8 mouse cellular contexts compared by ENCODE assay signal in the genomic region with DNA sequence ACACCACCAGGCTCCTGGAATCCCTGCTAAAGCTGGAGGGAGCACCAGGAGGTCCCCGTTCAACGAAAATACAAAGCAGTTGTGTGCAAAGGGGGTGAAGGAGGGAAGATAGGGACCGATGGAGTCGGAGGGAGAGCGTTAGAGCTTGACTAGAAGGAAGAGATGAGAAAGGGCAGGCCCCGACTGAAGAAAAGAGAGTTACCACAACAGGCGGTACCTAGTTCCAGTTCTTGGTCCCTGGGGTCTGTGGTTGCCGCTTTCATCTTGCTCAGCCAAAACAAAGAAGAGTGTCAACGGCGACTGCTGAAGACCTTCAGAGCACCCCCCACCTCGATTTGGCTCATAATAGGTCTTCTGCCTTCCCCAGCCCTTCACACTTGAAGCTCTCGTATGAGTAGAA. TPM values are rescaled to one million over a fixed set of nuclear protein-coding genes. Genes with fewer than 3 reads are reported as not detected.
DNase-seq lines count a peak whose midpoint lies in the region; ATAC-seq and TF ChIP-seq lines count a peak whose summit lies in the region.

No protein-coding gene starts in this region.

- H3K36me3 ChIP-seq in hindbrain, postnatal 0 days (ENCODE audit: insufficient read depth, low read length) = no peaks in the 10 kb centered on the region
- no peaks in the 10 kb centered on the region for H3K36me3 ChIP-seq in midbrain, embryonic 16.5 days (ENCODE audit: control insufficient read depth, insufficient read depth, low read length)

- peak overlapping the region; percentile 95 for H3K4me3 ChIP-seq in hindbrain, postnatal 0 days (ENCODE audit: low read length)
- H3K4me3 ChIP-seq in midbrain, embryonic 16.5 days (ENCODE audit: low read depth, low read length) = peak overlapping the region; percentile 81

- H3K27ac ChIP-seq in hindbrain, postnatal 0 days = peak overlapping the region; percentile 96
- H3K27ac ChIP-seq in midbrain, embryonic 16.5 days (ENCODE audit: low read length) = peak overlapping the region; percentile 97

- peak overlapping the region; percentile 84 for H3K9ac ChIP-seq in hindbrain, postnatal 0 days (replicated peaks; ENCODE audit: low read length)
- H3K9ac ChIP-seq in midbrain, embryonic 16.5 days (ENCODE audit: low read depth, low read length) = peak overlapping the region; percentile 80

- DNase-seq in left cerebral cortex, postnatal 4 days = peak; percentile 34
- DNase-seq in left cerebral cortex, postnatal 14 days (ENCODE audit: low spot score in 2 of 2) = no peak
- DNase-seq in hindbrain, postnatal 0 days (ENCODE audit: low spot score) = peak; percentile 63
- DNase-seq in urinary bladder, adult 2 months (ENCODE audit: low spot score) = no peak
- DNase-seq in ovary, postnatal 36 days (ENCODE audit: low spot score) = no peak

- intact Hi-C loops in left cerebral cortex, postnatal 4 days (cut with DNase I) = loop anchor here (10.0 kb wide), 3 partner anchors 125 to 215 kb away; partner anchors contain the start of genes Cog5, Dus4l and Gpr22
- intact Hi-C loops in left cerebral cortex, postnatal 14 days (cut with DNase I) = loop anchor here (10.0 kb wide), 2 partner anchors 125 to 135 kb away; partner anchors contain the start of gene Bcap29

- no peak for TF ChIP-seq CTCF in hindbrain, postnatal 0 days (IDR thresholded peaks at IDR 0.05; ENCODE audit: low read depth)

- peak overlapping the region; percentile 84 for H3K4me2 ChIP-seq in hindbrain, postnatal 0 days (ENCODE audit: low read depth, low read length)
- peak overlapping the region; percentile 75 for H3K4me2 ChIP-seq in midbrain, embryonic 16.5 days (ENCODE audit: low read length)

- WGBS in hindbrain, postnatal 0 days = 1% methylated on average over 12 of the region's 12 CpGs
- WGBS in midbrain, embryonic 16.5 days = 3% methylated on average over 12 of the region's 12 CpGs

- H3K9me3 ChIP-seq in hindbrain, postnatal 0 days (ENCODE audit: low read length) = no peaks in the 10 kb centered on the region
- no peaks in the 10 kb centered on the region for H3K9me3 ChIP-seq in midbrain, embryonic 16.5 days (replicated peaks; ENCODE audit: control insufficient read depth, low read length, poor library complexity, severe bottlenecking)

- 0 out of 2 replicates have a peak, but pooled peaks cover 10% of the 10 kb centered on the region for H3K4me1 ChIP-seq in hindbrain, postnatal 0 days (ENCODE audit: insufficient read depth, low read length)
- peaks cover 14% of the 10 kb centered on the region for H3K4me1 ChIP-seq in midbrain, embryonic 16.5 days (ENCODE audit: control insufficient read depth, insufficient read depth, low read length)

- H3K27me3 ChIP-seq in hindbrain, postnatal 0 days (ENCODE audit: insufficient read depth, low read length) = no peaks in the 10 kb centered on the region
- H3K27me3 ChIP-seq in midbrain, embryonic 16.5 days (ENCODE audit: control insufficient read depth, insufficient read depth, low read depth, low read length) = no peaks in the 10 kb centered on the region

- peak; percentile 15 for ATAC-seq in common myeloid progenitor, adult 5-6 weeks (replicated peaks; ENCODE audit: low read depth, poor library complexity, severe bottlenecking)
- ATAC-seq in hindbrain, postnatal 0 days = peak; percentile 16
- 0 out of 2 replicates have a peak, but pooled peaks have one; percentile 1 for ATAC-seq in midbrain, embryonic 16.5 days
- no peak; the same call in 1 of the 2 replicates for ATAC-seq in cerebellum, adult (ENCODE audit: insufficient number of reproducible peaks, low FRiP score, low TSS enrichment)

RNA-seq across cellular contexts. Expression of gene Cbll1, which starts 0.8 kb away (rescaled TPM):
- 10 to 100 TPM; 31.0 to 31.2 TPM for total RNA-seq in left cerebral cortex, postnatal 4 days (2021)
- total RNA-seq in left cerebral cortex, postnatal 14 days (2021) = 10 to 100 TPM; 21.4 to 24.4 TPM
- total RNA-seq in common myeloid progenitor, adult 5-6 weeks (2017) = 14.2 and 15.1 TPM in 2 replicates
- 16.3 and 18.2 TPM in 2 replicates for total RNA-seq in hindbrain, postnatal 0 days (2014; rRNA removed)
- 11.9 and 14.5 TPM in 2 replicates for polyA plus RNA-seq in hindbrain, postnatal 0 days (2015; fragmentation: Nextera tagmentation; extraction: Ambion mirVana)
- 17.4 and 18.2 TPM in 2 replicates for polyA plus RNA-seq in midbrain, embryonic 16.5 days (2015; fragmentation: Nextera tagmentation; extraction: Ambion mirVana)
- polyA plus RNA-seq in urinary bladder, adult 2 months (2012; rRNA removed) = 6.2 and 9.9 TPM in 2 replicates

RNA-seq across cellular contexts. Expression of gene Slc26a4, which starts 59.6 kb away (rescaled TPM):
- total RNA-seq in left cerebral cortex, postnatal 4 days (2021) = 1 to 10 TPM in 1 of 2 experiments, under 1 TPM in 1; 0.40 to 1.0 TPM
- total RNA-seq in left cerebral cortex, postnatal 14 days (2021) = 1 to 10 TPM; 1.2 to 1.6 TPM
- not detected in 2 replicates for total RNA-seq in common myeloid progenitor, adult 5-6 weeks (2017)
- not detected in 2 replicates for total RNA-seq in hindbrain, postnatal 0 days (2014; rRNA removed)
- polyA plus RNA-seq in hindbrain, postnatal 0 days (2015; fragmentation: Nextera tagmentation; extraction: Ambion mirVana) = 0.04 and 0.09 TPM in 2 replicates
- polyA plus RNA-seq in midbrain, embryonic 16.5 days (2015; fragmentation: Nextera tagmentation; extraction: Ambion mirVana) = 0.12 and 0.15 TPM in 2 replicates
- 0.03 TPM in 1 of 2 replicates, not detected in the other for polyA plus RNA-seq in urinary bladder, adult 2 months (2012; rRNA removed)

Comparison
In these comparisons a context has a peak if more than half of its experiments do, and no peak if none do; other contexts are left out.
1. DNase-seq: peak in left cerebral cortex, postnatal 4 days (single experiment) and hindbrain, postnatal 0 days (single experiment); none in left cerebral cortex, postnatal 14 days (0 of 2), urinary bladder, adult 2 months (single experiment) and ovary, postnatal 36 days (single experiment).